Mouse (Mus musculus): ENCODE measurements around the gene Lamtor1. TPM values are rescaled to one million over a fixed set of nuclear protein-coding genes. Genes with fewer than 3 reads are reported as not detected.

Gene Lamtor1
- total and polyA plus RNA-seq, 2 experiments from 2014 or later = 130 to 181 TPM

- WGBS = 81% methylated on average over 11 of the region's 11 CpGs
- Histone ChIP-seq H3K27me3 (ENCODE audit: insufficient read depth, low read length) (no peaks in the 10 kb centered on the region), H3K9me3 (ENCODE audit: low read length) (no peaks in the 10 kb centered on the region), H3K27ac (no peak overlapping the region), H3K9ac (replicated peaks; ENCODE audit: low read length) (no peak overlapping the region), H3K4me2 (ENCODE audit: low read depth, low read length) (no peak overlapping the region), H3K36me3 (ENCODE audit: insufficient read depth, low read length) (no peaks in the 10 kb centered on the region), H3K4me3 (ENCODE audit: low read length) (no peak overlapping the region), H3K4me1 (ENCODE audit: insufficient read depth, low read length) (no peaks in the 10 kb centered on the region)
- TF ChIP-seq CTCF (IDR thresholded peaks at IDR 0.05; ENCODE audit: low read depth) = no peak
- ATAC-seq (no peak), DNase-seq (ENCODE audit: low spot score) (no peak)
Measured at GRCm38 (mm10) chr7:101866491-101867265, 39.0 kb upstream of the Lamtor1 start.

- no peak for ATAC-seq
- DNase-seq (ENCODE audit: low spot score) = no peak
- Histone ChIP-seq H3K4me2 (ENCODE audit: low read depth, low read length) (no peak overlapping the region), H3K4me3 (ENCODE audit: low read length) (no peak overlapping the region), H3K9ac (replicated peaks; ENCODE audit: low read length) (no peak overlapping the region), H3K36me3 (ENCODE audit: insufficient read depth, low read length) (no peaks in the 10 kb centered on the region), H3K4me1 (ENCODE audit: insufficient read depth, low read length) (no peaks in the 10 kb centered on the region), H3K9me3 (ENCODE audit: low read length) (no peaks in the 10 kb centered on the region), H3K27ac (no peak overlapping the region), H3K27me3 (ENCODE audit: insufficient read depth, low read length) (no peaks in the 10 kb centered on the region)
- WGBS = 92% methylated on average over 4 of the region's 4 CpGs
- no peak for TF ChIP-seq CTCF (IDR thresholded peaks at IDR 0.05; ENCODE audit: low read depth)
Measured at GRCm38 (mm10) chr7:101867482-101867881, 38.2 kb upstream of the Lamtor1 start.

GRCm38 (mm10) chr7:101868241-101869162 lies 37.2 kb upstream of the Lamtor1 start:
- ATAC-seq (no peak), DNase-seq (ENCODE audit: low spot score) (peak; percentile 20)
- no peak overlapping the region for H3K4me3 ChIP-seq (ENCODE audit: low read length)
- no peak overlapping the region for H3K9ac ChIP-seq (replicated peaks; ENCODE audit: low read length)
- 43% methylated on average over 13 of the region's 13 CpGs for WGBS
- H3K9me3 ChIP-seq (ENCODE audit: low read length) = no peaks in the 10 kb centered on the region
- H3K36me3 ChIP-seq (ENCODE audit: insufficient read depth, low read length) = no peaks in the 10 kb centered on the region
- H3K27me3 ChIP-seq (ENCODE audit: insufficient read depth, low read length) = no peaks in the 10 kb centered on the region
- TF ChIP-seq CTCF (IDR thresholded peaks at IDR 0.05; ENCODE audit: low read depth) = no peak
- H3K4me1 ChIP-seq (ENCODE audit: insufficient read depth, low read length) = no peaks in the 10 kb centered on the region
- no peak overlapping the region for H3K4me2 ChIP-seq (ENCODE audit: low read depth, low read length)
- H3K27ac ChIP-seq = peak overlapping the region; percentile 9; the same call in 1 of the 2 replicates

DNA sequence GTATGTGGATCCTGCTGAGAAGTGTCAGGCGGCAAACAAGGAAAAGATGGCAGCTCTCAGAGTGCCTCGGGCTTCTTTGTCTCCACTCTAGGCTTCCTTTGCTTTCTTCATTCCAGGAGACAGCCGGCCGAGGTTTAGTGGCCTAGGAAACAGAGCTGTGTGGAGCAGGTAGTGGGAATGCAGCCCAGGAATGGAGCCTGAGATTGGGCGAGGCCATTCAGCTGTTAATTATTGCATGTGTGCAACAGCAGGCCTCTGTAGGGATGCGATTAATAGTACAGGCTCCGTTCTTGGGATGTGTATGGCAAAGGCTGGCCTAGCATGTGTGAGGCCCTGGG lies 36.6 kb upstream of the Lamtor1 start:
- no peak overlapping the region for H3K4me2 ChIP-seq (ENCODE audit: low read depth, low read length)
- DNase-seq (ENCODE audit: low spot score) = peak; percentile 28
- H3K9me3 ChIP-seq (ENCODE audit: low read length) = no peaks in the 10 kb centered on the region
- H3K4me1 ChIP-seq (ENCODE audit: insufficient read depth, low read length) = no peaks in the 10 kb centered on the region
- ATAC-seq = 0 out of 2 replicates have a peak, but pooled peaks have one; percentile 43
- no peaks in the 10 kb centered on the region for H3K27me3 ChIP-seq (ENCODE audit: insufficient read depth, low read length)
- peak overlapping the region; percentile 9; the same call in 1 of the 2 replicates for H3K27ac ChIP-seq
- no peak overlapping the region for H3K4me3 ChIP-seq (ENCODE audit: low read length)
- no peaks in the 10 kb centered on the region for H3K36me3 ChIP-seq (ENCODE audit: insufficient read depth, low read length)
- WGBS = 32% methylated on average over 7 of the region's 7 CpGs
- no peak overlapping the region for H3K9ac ChIP-seq (replicated peaks; ENCODE audit: low read length)
- TF ChIP-seq CTCF (IDR thresholded peaks at IDR 0.05; ENCODE audit: low read depth) = no peak

DNA sequence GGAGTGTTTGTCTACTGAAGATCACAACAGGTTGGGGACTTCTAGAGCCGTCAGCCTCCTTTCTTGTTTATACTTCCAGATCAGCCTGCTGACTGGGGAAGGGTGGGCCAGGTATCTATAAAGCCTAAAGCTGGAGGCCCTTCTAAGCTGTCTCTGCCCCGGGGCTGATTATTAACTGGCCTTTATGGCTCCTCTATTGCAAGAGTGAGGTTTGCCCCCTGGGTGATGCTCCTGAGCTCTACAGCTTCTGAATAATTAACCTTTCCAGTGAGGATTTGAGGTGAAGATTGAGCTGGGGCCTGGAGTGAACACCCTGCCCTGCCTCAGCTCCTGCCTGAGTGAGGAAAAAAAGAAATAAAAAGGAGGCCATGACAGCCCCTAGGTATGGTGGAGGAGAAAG lies 35.1 kb upstream of the Lamtor1 start, which contains the start of gene Folr1:
Gene Folr1, minus strand, starts transcription at position 160 of the 400 bp plus-strand sequence.
- Histone ChIP-seq H3K4me1 (ENCODE audit: insufficient read depth, low read length) (no peaks in the 10 kb centered on the region), H3K9me3 (ENCODE audit: low read length) (no peaks in the 10 kb centered on the region), H3K4me3 (ENCODE audit: low read length) (no peak within 1 kb of the TSS), H3K27ac (no peak within 1 kb of the TSS), H3K27me3 (ENCODE audit: insufficient read depth, low read length) (no peaks in the 10 kb centered on the region), H3K36me3 (ENCODE audit: insufficient read depth, low read length) (no peaks in the 10 kb centered on the region), H3K4me2 (ENCODE audit: low read depth, low read length) (no peak within 1 kb of the TSS), H3K9ac (replicated peaks; ENCODE audit: low read length) (no peak within 1 kb of the TSS)
- 68% methylated on average over 2 of the region's 2 CpGs for WGBS
- no peak for TF ChIP-seq CTCF (IDR thresholded peaks at IDR 0.05; ENCODE audit: low read depth)
- no peak for DNase-seq (ENCODE audit: low spot score)
- no peak for ATAC-seq

- Histone ChIP-seq H3K4me2 (ENCODE audit: low read depth, low read length) (no peak overlapping the region), H3K4me3 (ENCODE audit: low read length) (no peak overlapping the region), H3K9me3 (ENCODE audit: low read length) (no peaks in the 10 kb centered on the region), H3K27ac (no peak overlapping the region), H3K36me3 (ENCODE audit: insufficient read depth, low read length) (no peaks in the 10 kb centered on the region), H3K9ac (replicated peaks; ENCODE audit: low read length) (no peak overlapping the region), H3K27me3 (ENCODE audit: insufficient read depth, low read length) (no peaks in the 10 kb centered on the region), H3K4me1 (ENCODE audit: insufficient read depth, low read length) (no peaks in the 10 kb centered on the region)
- TF ChIP-seq CTCF (IDR thresholded peaks at IDR 0.05; ENCODE audit: low read depth) = no peak
- DNase-seq (ENCODE audit: low spot score) = no peak
- ATAC-seq = no peak
- WGBS = 76% methylated on average over 3 of the region's 3 CpGs
Measured at GRCm38 (mm10) chr7:101871296-101871695, 34.4 kb upstream of the Lamtor1 start.

Data from hindbrain, postnatal 0 days (tissue).